Mouse (Mus musculus) hindbrain, postnatal 0 days (tissue): ENCODE data around the gene Ccdc125. TPM values are rescaled to one million over a fixed set of nuclear protein-coding genes. Genes with fewer than 3 reads are reported as not detected.

Experiments used
- ATAC-seq: fragments of 200-750 bp; cut with Nextera tagmentation; 2 replicates; pipeline ENCODE4 v1.8.0; 2017; ENCODE audit warnings: mild to moderate bottlenecking, moderate TSS enrichment, moderate library complexity
- DNase-seq: peaks from one replicate; pipeline ENCODE4 v3.0.0-alpha.2; 2015; ENCODE audit warnings: low spot score
- H3K27ac ChIP-seq: fragments of 300-500 bp; sonication (generic); 2 replicates; pipeline ENCODE4 v1.5.1; 2014; ENCODE audit warnings: mild to moderate bottlenecking
- H3K27me3 ChIP-seq: fragments of 300-500 bp; sonication (generic); 2 replicates; pipeline ENCODE4 v1.6.1; 2014; ENCODE audit warnings: low read length, mixed read lengths; ENCODE audit not compliant: insufficient read depth
- H3K36me3 ChIP-seq: fragments of 300-500 bp; sonication (generic); 2 replicates; pipeline ENCODE4 v1.6.1; 2014; ENCODE audit warnings: low read length, mixed read lengths; ENCODE audit not compliant: insufficient read depth
- H3K4me1 ChIP-seq: fragments of 300-500 bp; sonication (generic); 2 replicates; pipeline ENCODE4 v1.6.1; 2014; ENCODE audit warnings: antibody characterized with exemption, low read length, mixed read lengths; ENCODE audit not compliant: insufficient read depth
- H3K4me2 ChIP-seq: fragments of 300-500 bp; sonication (generic); 2 replicates; pipeline ENCODE4 v1.6.1; 2014; ENCODE audit warnings: low read depth, mild to moderate bottlenecking, low read length, moderate library complexity, mixed read lengths
- H3K4me3 ChIP-seq: fragments of 300-500 bp; sonication (generic); 2 replicates; pipeline ENCODE4 v1.5.1; 2014; ENCODE audit warnings: low read length
- H3K9ac ChIP-seq: fragments of 300-500 bp; sonication (generic); replicated peaks from 2 replicates; pipeline ENCODE4 v1.6.1; 2014; ENCODE audit warnings: mild to moderate bottlenecking, low read length, moderate library complexity, mixed read lengths
- H3K9me3 ChIP-seq: fragments of 300-500 bp; sonication (generic); 2 replicates; pipeline ENCODE4 v1.6.1; 2016; ENCODE audit warnings: low read length, mixed read lengths
- CTCF ChIP-seq: IDR thresholded peaks from 2 replicates; pipeline ENCODE4 v1.5.1; 2016; ENCODE audit warnings: antibody characterized with exemption, control low read depth, low read depth
- WGBS: fragments of 180-500 bp; shearing (Covaris S2); extraction: QIAGEN DNeasy Blood & Tissue Kit; methylation state at CpG from one replicate; pipeline ENCODE4 v1.1.7; 2014; 5-methylcytosine and 5-hydroxymethylcytosine counted together
- polyA plus RNA-seq: library from polyadenylated mRNA; unstranded; fragments of >200 nt; fragmentation: Nextera tagmentation; extraction: Ambion mirVana; gene quantifications from 2 replicates; pipeline ENCODE4 v1.2.1, GENCODE M21; 2015
- total RNA-seq: library from RNA; depleted of rRNA; stranded (reverse); fragments of >200 nt; gene quantifications from 2 replicates; pipeline ENCODE4 v1.2.3, GENCODE M21; 2014; rRNA removed

Gene Ccdc125
- total and polyA plus RNA-seq, 2 experiments from 2014 or later: 0.21 to 1.4 TPM

DNA sequence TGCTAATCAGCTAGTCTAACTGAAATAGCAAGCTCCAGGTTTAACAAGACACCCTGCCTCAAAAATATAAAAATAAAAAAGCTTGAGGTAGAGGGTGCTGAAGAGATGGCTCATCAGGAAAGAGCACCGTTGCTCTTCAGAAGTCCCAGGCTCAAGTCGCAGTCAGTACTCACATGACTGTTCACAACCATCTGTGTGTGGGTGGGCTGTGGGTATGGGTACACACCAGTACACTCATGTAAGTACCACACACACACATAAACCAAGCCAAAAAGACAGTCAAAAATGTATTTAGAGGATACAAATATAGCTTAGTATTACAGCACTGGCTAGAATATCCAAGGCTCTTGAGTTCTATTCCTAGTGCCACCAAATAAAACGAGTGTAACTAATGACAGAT lies 76.6 kb downstream of the Ccdc125 start:
- no peaks in the 10 kb centered on the region for H3K27me3 ChIP-seq
- no peak overlapping the region for H3K4me2 ChIP-seq
- no peaks in the 10 kb centered on the region for H3K9me3 ChIP-seq
- H3K36me3 ChIP-seq: no peaks in the 10 kb centered on the region
- DNase-seq (no peak), ATAC-seq (no peak)
- TF ChIP-seq CTCF: no peak
- H3K9ac ChIP-seq: no peak overlapping the region
- H3K4me1 ChIP-seq: peaks cover 3% of the 10 kb centered on the region; the same call in 1 of the 2 replicates
- H3K4me3 ChIP-seq: no peak overlapping the region
- H3K27ac ChIP-seq: no peak overlapping the region
- WGBS: 85% methylated on average over 3 of the region's 3 CpGs

Other genes with a start within 250 kb of the Ccdc125 start
- 0.10 and 0.22 TPM in 2 replicates for gene Naip1, start 216.8 kb upstream of the Ccdc125 start, total RNA-seq
- gene Naip1, start 216.8 kb upstream of the Ccdc125 start, polyA plus RNA-seq: 0.08 and 0.11 TPM in 2 replicates
- 22.6 and 24.4 TPM in 2 replicates for gene Gtf2h2, start 177.1 kb upstream of the Ccdc125 start, total RNA-seq
- 57.4 and 65.9 TPM in 2 replicates for gene Gtf2h2, start 177.1 kb upstream of the Ccdc125 start, polyA plus RNA-seq
- 12.4 and 12.9 TPM in 2 replicates for gene Ocln, start 117.0 kb upstream of the Ccdc125 start, total RNA-seq
- gene Ocln, start 117.0 kb upstream of the Ccdc125 start, polyA plus RNA-seq: 11.9 and 13.5 TPM in 2 replicates
- 2.1 and 3.8 TPM in 2 replicates for gene Marveld2, start 52.7 kb upstream of the Ccdc125 start, total RNA-seq
- 2.9 and 3.2 TPM in 2 replicates for gene Marveld2, start 52.7 kb upstream of the Ccdc125 start, polyA plus RNA-seq
- gene Ak6, start 18.7 kb upstream of the Ccdc125 start, total RNA-seq: 101 and 123 TPM in 2 replicates
- 320 and 328 TPM in 2 replicates for gene Ak6, start 18.7 kb upstream of the Ccdc125 start, polyA plus RNA-seq
- gene Rad17, start 18.7 kb upstream of the Ccdc125 start, total RNA-seq: 10.0 and 13.1 TPM in 2 replicates
- 12.3 and 14.1 TPM in 2 replicates for gene Rad17, start 18.7 kb upstream of the Ccdc125 start, polyA plus RNA-seq
- 34.7 and 37.3 TPM in 2 replicates for gene Taf9, start 18.1 kb upstream of the Ccdc125 start, total RNA-seq
- 38.0 and 42.8 TPM in 2 replicates for gene Taf9, start 18.1 kb upstream of the Ccdc125 start, polyA plus RNA-seq
- 31.5 and 33.4 TPM in 2 replicates for gene Cdk7, start 61.2 kb downstream of the Ccdc125 start, total RNA-seq
- gene Cdk7, start 61.2 kb downstream of the Ccdc125 start, polyA plus RNA-seq: 37.7 and 38.8 TPM in 2 replicates
- gene Mrps36, start 74.9 kb downstream of the Ccdc125 start, total RNA-seq: 54.4 and 58.7 TPM in 2 replicates
- 180 and 198 TPM in 2 replicates for gene Mrps36, start 74.9 kb downstream of the Ccdc125 start, polyA plus RNA-seq
- gene Cenph, start 106.2 kb downstream of the Ccdc125 start, total RNA-seq: 1.7 and 3.6 TPM in 2 replicates
- gene Cenph, start 106.2 kb downstream of the Ccdc125 start, polyA plus RNA-seq: 8.4 and 9.5 TPM in 2 replicates
- 23.1 and 34.4 TPM in 2 replicates for gene Ccnb1, start 116.9 kb downstream of the Ccdc125 start, total RNA-seq
- gene Ccnb1, start 116.9 kb downstream of the Ccdc125 start, polyA plus RNA-seq: 37.6 and 44.8 TPM in 2 replicates
- gene Slc30a5, start 163.7 kb downstream of the Ccdc125 start, total RNA-seq: 41.3 and 41.7 TPM in 2 replicates
- 24.4 and 26.3 TPM in 2 replicates for gene Slc30a5, start 163.7 kb downstream of the Ccdc125 start, polyA plus RNA-seq